Mouse (Mus musculus) left cerebral cortex, adult 8-10 months (tissue): ENCODE data around the gene Svep1. TPM values are rescaled to one million over a fixed set of nuclear protein-coding genes. Genes with fewer than 3 reads are reported as not detected.
A peak's percentile ranks its signal among the peaks of the same experiment; 100 is the strongest.

Experiments
- DNase-seq, 2 experiments: peaks; one replicate each; pipeline ENCODE4 v3.0.0; 2022; ENCODE audit warnings: low spot score in 2 of 2
- total RNA-seq, 4 experiments: library from RNA; stranded (reverse); gene quantifications; 2 replicates each; pipeline ENCODE4 v1.2.4; 2022

The Svep1 gene
- total RNA-seq, 4 experiments from 2014 or later, result 0.82 to 1.6 (median 1.00) TPM

- DNase-seq, result no peak
Measured at GRCm38 (mm10) chr4:58085340-58085739, 121.3 kb downstream of the Svep1 start.

- DNase-seq, result no peak
Measured at GRCm38 (mm10) chr4:58084155-58084554, 122.5 kb downstream of the Svep1 start.

- DNase-seq, result peak in 1 of 2 experiments; percentile 57
Measured at GRCm38 (mm10) chr4:58082588-58082987, 124.1 kb downstream of the Svep1 start.

- DNase-seq, result peak in 1 of 2 experiments; percentile 15
Measured at GRCm38 (mm10) chr4:58079631-58080030, 127.0 kb downstream of the Svep1 start.

GRCm38 (mm10) chr4:58077950-58078349 lies 128.7 kb downstream of the Svep1 start:
- no peak for DNase-seq

GRCm38 (mm10) chr4:58077536-58077935 lies 129.1 kb downstream of the Svep1 start:
- no peak for DNase-seq

- DNase-seq, result no peak
Measured at GRCm38 (mm10) chr4:58072888-58073287, 133.8 kb downstream of the Svep1 start.

- DNase-seq, result no peak
Measured at GRCm38 (mm10) chr4:58068886-58069285, 137.8 kb downstream of the Svep1 start.

- DNase-seq, result no peak
Measured at GRCm38 (mm10) chr4:58064721-58065120, 141.9 kb downstream of the Svep1 start.

GRCm38 (mm10) chr4:58062933-58063332 lies 143.7 kb downstream of the Svep1 start:
- no peak for DNase-seq

GRCm38 (mm10) chr4:58055653-58056052 lies 151.0 kb downstream of the Svep1 start:
- no peak for DNase-seq

GRCm38 (mm10) chr4:58054441-58054840 lies 152.2 kb downstream of the Svep1 start:
- no peak for DNase-seq

- DNase-seq, result no peak
Measured at GRCm38 (mm10) chr4:58050746-58051145, 155.9 kb downstream of the Svep1 start.

- no peak for DNase-seq
Measured at GRCm38 (mm10) chr4:58050276-58050675, 156.4 kb downstream of the Svep1 start.

- DNase-seq, result no peak
Measured at GRCm38 (mm10) chr4:58044833-58045232, 161.8 kb downstream of the Svep1 start.

- DNase-seq, result no peak
Measured at GRCm38 (mm10) chr4:58044356-58044755, 162.3 kb downstream of the Svep1 start.

GRCm38 (mm10) chr4:58040093-58040492 lies 166.6 kb downstream of the Svep1 start:
- no peak for DNase-seq

- DNase-seq, result no peak
Measured at GRCm38 (mm10) chr4:58037096-58037705, 169.5 kb downstream of the Svep1 start.

GRCm38 (mm10) chr4:58034663-58035062 lies 172.0 kb downstream of the Svep1 start:
- DNase-seq, result no peak

GRCm38 (mm10) chr4:58032714-58033113 lies 173.9 kb downstream of the Svep1 start:
- DNase-seq, result peak in 1 of 2 experiments; percentile 13

- DNase-seq, result no peak
Measured at GRCm38 (mm10) chr4:58009024-58009423, 197.6 kb downstream of the Svep1 start, which contains the start of gene Txndc8. Gene Txndc8 (minus strand): TSS chr4:58009124.

GRCm38 (mm10) chr4:58003501-58003900 lies 203.2 kb downstream of the Svep1 start:
- no peak for DNase-seq
